Mouse (Mus musculus): ENCODE data around the gene Hebp1. TPM values are rescaled to one million over a fixed set of nuclear protein-coding genes. Genes with fewer than 3 reads are reported as not detected.

Gene Hebp1
- 56.8 and 59.1 TPM in 2 replicates for polyA plus RNA-seq (2014; fragmentation: Nextera tagmentation; extraction: Ambion mirVana)

DNA sequence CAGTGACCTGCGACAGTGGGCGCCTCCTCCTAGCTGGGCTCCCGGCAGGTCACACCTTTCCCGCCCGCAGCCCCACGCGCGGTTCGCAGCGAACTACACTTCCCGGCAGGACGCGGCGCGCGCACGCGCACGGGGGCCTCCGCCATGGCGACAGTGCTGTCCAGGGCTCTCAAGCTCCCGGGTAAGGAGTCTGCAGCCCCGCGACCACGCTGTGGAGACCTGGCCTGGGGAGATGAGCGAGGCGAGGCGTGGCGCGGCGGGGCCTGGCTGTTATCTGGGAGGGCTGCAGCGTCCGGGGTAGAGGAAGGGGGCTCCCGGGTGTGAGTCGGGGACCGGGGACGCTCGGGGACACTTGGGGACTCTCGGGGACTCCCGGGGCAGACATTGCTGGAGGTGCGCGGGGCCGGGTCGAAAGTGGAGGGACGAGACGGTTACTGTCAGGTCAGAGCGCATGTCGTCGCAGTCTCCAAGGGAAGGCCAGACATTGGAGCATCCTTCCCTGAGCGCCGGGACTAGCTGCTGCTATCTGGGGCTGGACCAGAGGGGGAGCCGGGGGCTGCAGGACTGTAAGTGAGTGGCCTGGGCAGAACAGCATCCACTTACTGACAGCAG lies at the start of gene Hebp1, which contains the start of gene Fam234b:
Gene Hebp1 (minus strand): TSS at position 102 of the 612 bp plus-strand sequence.
Gene Fam234b (plus strand): TSS at position 57 of the 612 bp plus-strand sequence.
- Histone ChIP-seq H3K9ac (ENCODE audit: low read depth, low read length) (peak within 1 kb of the TSS; percentile 93), H3K36me3 (ENCODE audit: control insufficient read depth, insufficient read depth, low read length) (no peaks in the 10 kb centered on the region; the same call in 1 of the 2 replicates), H3K9me3 (ENCODE audit: control insufficient read depth, low read length) (no peaks in the 10 kb centered on the region), H3K27me3 (replicated peaks; ENCODE audit: control insufficient read depth, insufficient read depth, low read length) (no peaks in the 10 kb centered on the region), H3K4me2 (peak within 1 kb of the TSS; percentile 82), H3K4me1 (replicated peaks; ENCODE audit: control insufficient read depth, insufficient read depth, low read length) (peaks cover 9% of the 10 kb centered on the region), H3K4me3 (ENCODE audit: low read depth, low read length) (peak within 1 kb of the TSS; percentile 75), H3K27ac (ENCODE audit: low read depth, low read length) (peak within 1 kb of the TSS; percentile 96)
- peak; percentile 68 for ATAC-seq (replicated peaks; ENCODE audit: low FRiP score)
- peak; percentile 83 for DNase-seq (ENCODE audit: low spot score)
- under 1% methylated on average over 52 of the region's 52 CpGs for WGBS

DNA sequence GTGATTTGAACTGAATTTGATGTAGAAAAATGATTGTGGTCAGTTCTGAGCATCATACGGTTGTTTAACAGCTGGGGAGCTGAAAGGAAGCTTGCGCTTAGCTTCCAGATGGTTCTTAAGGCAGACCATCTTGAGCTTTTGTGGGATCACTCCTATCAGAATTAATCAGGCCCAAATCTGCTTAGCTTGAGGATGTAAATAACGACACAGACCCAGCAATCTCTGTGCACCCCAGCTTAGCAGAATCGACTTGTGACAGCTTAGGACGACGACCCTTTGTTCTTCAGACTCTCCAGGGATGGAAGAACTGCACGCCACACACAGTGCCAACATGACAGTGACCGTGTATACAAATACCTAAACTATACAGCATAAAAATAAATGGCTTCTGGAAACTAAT lies 47.8 kb upstream of the Hebp1 start:
- Histone ChIP-seq H3K27ac (ENCODE audit: low read depth, low read length) (no peak overlapping the region), H3K27me3 (replicated peaks; ENCODE audit: control insufficient read depth, insufficient read depth, low read length) (peaks cover 2% of the 10 kb centered on the region; the same call in 1 of the 2 replicates), H3K4me1 (replicated peaks; ENCODE audit: control insufficient read depth, insufficient read depth, low read length) (peaks cover 3% of the 10 kb centered on the region; the same call in 1 of the 2 replicates), H3K36me3 (ENCODE audit: control insufficient read depth, insufficient read depth, low read length) (no peaks in the 10 kb centered on the region), H3K9me3 (ENCODE audit: control insufficient read depth, low read length) (no peaks in the 10 kb centered on the region), H3K4me2 (no peak overlapping the region), H3K4me3 (ENCODE audit: low read depth, low read length) (no peak overlapping the region), H3K9ac (ENCODE audit: low read depth, low read length) (no peak overlapping the region)
- WGBS = 75% methylated on average over 8 of the region's 8 CpGs
- no peak for DNase-seq (ENCODE audit: low spot score)
- no peak for ATAC-seq (replicated peaks; ENCODE audit: low FRiP score)

DNA sequence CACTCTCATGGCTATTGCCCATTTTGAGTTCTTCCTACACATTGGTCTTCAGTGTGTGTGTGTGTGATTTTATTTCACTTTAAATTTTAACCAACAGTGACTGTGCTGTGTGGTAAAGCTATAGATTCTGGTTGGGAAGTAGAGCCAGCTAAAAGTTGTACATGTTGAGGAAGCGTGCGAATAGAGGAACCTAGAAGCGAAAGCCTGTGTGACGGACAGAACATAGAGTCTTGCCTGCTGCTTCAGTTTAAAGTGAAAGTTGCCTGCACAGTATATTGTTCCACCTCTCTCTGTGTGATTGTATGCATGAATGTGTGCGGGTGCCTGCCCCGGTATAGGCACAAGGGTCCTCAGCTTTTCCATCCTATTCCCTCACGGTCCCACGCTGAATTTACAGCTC lies 42.5 kb upstream of the Hebp1 start:
- H3K4me1 ChIP-seq (replicated peaks; ENCODE audit: control insufficient read depth, insufficient read depth, low read length) = peaks cover 3% of the 10 kb centered on the region; the same call in 1 of the 2 replicates
- H3K36me3 ChIP-seq (ENCODE audit: control insufficient read depth, insufficient read depth, low read length) = no peaks in the 10 kb centered on the region
- H3K9ac ChIP-seq (ENCODE audit: low read depth, low read length) = no peak overlapping the region
- H3K27me3 ChIP-seq (replicated peaks; ENCODE audit: control insufficient read depth, insufficient read depth, low read length) = no peaks in the 10 kb centered on the region
- H3K27ac ChIP-seq (ENCODE audit: low read depth, low read length) = no peak overlapping the region
- H3K4me3 ChIP-seq (ENCODE audit: low read depth, low read length) = no peak overlapping the region
- H3K4me2 ChIP-seq = no peak overlapping the region
- no peaks in the 10 kb centered on the region for H3K9me3 ChIP-seq (ENCODE audit: control insufficient read depth, low read length)
- 87% methylated on average over 8 of the region's 8 CpGs for WGBS
- DNase-seq (ENCODE audit: low spot score) = no peak
- no peak for ATAC-seq (replicated peaks; ENCODE audit: low FRiP score)

DNA sequence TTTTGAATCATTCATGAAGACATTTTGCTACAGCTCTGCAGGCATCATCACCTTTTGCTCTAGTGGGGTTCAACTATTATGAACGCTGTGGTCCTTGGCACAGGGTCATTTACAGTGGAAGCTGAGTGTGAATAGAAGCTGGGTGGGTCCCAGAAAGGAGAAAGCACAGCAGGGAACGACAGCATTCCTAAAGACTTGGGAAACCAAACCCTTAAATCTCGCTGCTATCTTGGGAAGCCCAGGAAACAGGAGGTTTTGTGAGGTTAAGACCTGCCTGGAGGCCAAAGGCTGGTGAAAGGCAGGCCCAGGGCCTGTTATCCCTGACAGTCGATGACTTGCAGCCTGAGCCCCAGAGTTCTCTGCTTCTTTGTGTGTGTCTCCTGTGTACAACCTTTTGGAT lies 40.4 kb upstream of the Hebp1 start:
- H3K9ac ChIP-seq (ENCODE audit: low read depth, low read length) = no peak overlapping the region
- no peaks in the 10 kb centered on the region for H3K9me3 ChIP-seq (ENCODE audit: control insufficient read depth, low read length)
- no peak overlapping the region for H3K4me2 ChIP-seq
- DNase-seq (ENCODE audit: low spot score) (no peak), ATAC-seq (replicated peaks; ENCODE audit: low FRiP score) (no peak)
- no peak overlapping the region for H3K27ac ChIP-seq (ENCODE audit: low read depth, low read length)
- 49% methylated on average over 4 of the region's 4 CpGs for WGBS
- H3K4me3 ChIP-seq (ENCODE audit: low read depth, low read length) = no peak overlapping the region
- no peaks in the 10 kb centered on the region for H3K27me3 ChIP-seq (replicated peaks; ENCODE audit: control insufficient read depth, insufficient read depth, low read length)
- peaks cover 3% of the 10 kb centered on the region; the same call in 1 of the 2 replicates for H3K4me1 ChIP-seq (replicated peaks; ENCODE audit: control insufficient read depth, insufficient read depth, low read length)
- H3K36me3 ChIP-seq (ENCODE audit: control insufficient read depth, insufficient read depth, low read length) = no peaks in the 10 kb centered on the region; the same call in 1 of the 2 replicates

DNA sequence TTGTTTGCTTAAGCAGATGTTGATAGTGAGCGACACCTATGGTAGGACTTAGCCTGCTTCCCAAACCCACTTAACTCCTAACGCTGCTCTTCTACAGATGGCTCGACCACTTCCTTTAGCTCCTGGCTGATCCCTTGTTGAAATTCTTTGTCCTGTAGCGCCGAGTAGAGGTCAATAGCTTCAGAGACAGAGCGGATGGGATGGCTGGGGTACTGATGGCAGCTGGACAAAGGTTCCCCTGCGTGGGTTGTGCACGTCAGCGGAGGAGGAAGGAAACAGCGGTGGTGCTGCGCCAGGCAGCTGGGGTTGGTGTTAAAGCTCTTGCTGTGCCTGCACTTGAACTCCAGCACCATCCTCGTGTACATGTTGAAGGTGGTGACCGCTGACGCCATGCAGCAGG lies 39.5 kb upstream of the Hebp1 start:
- H3K9me3 ChIP-seq (ENCODE audit: control insufficient read depth, low read length) = no peaks in the 10 kb centered on the region
- no peak for DNase-seq (ENCODE audit: low spot score)
- H3K4me3 ChIP-seq (ENCODE audit: low read depth, low read length) = no peak overlapping the region
- no peaks in the 10 kb centered on the region for H3K27me3 ChIP-seq (replicated peaks; ENCODE audit: control insufficient read depth, insufficient read depth, low read length)
- H3K27ac ChIP-seq (ENCODE audit: low read depth, low read length) = no peak overlapping the region
- no peak for ATAC-seq (replicated peaks; ENCODE audit: low FRiP score)
- no peaks in the 10 kb centered on the region; the same call in 1 of the 2 replicates for H3K36me3 ChIP-seq (ENCODE audit: control insufficient read depth, insufficient read depth, low read length)
- peaks cover 3% of the 10 kb centered on the region; the same call in 1 of the 2 replicates for H3K4me1 ChIP-seq (replicated peaks; ENCODE audit: control insufficient read depth, insufficient read depth, low read length)
- 50% methylated on average over 14 of the region's 14 CpGs for WGBS
- H3K4me2 ChIP-seq = no peak overlapping the region
- no peak overlapping the region for H3K9ac ChIP-seq (ENCODE audit: low read depth, low read length)

DNA sequence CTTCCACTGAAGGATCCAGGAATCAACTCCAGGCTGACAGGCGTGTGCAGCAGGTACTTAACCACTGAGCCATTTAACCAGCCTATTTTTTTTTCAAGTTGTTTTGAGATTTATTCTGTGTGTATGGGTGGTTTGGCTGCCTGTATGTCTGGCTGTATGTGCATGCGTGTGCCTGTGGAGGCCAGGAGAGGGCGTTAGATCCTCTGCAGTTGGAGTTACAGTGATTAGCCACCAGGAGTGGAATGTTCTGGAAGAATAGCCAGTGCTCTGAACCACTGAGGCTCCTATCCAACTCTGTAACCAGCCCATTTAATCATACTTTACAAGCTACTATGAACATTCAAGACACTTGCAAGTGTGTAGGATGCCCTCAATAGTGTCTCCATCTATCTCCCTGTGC lies 38.8 kb upstream of the Hebp1 start:
- ATAC-seq (replicated peaks; ENCODE audit: low FRiP score) (no peak), DNase-seq (ENCODE audit: low spot score) (no peak)
- H3K4me1 ChIP-seq (replicated peaks; ENCODE audit: control insufficient read depth, insufficient read depth, low read length) = peaks cover 3% of the 10 kb centered on the region; the same call in 1 of the 2 replicates
- H3K9me3 ChIP-seq (ENCODE audit: control insufficient read depth, low read length) = no peaks in the 10 kb centered on the region
- no peaks in the 10 kb centered on the region for H3K27me3 ChIP-seq (replicated peaks; ENCODE audit: control insufficient read depth, insufficient read depth, low read length)
- no peak overlapping the region for H3K4me2 ChIP-seq
- no peak overlapping the region for H3K27ac ChIP-seq (ENCODE audit: low read depth, low read length)
- WGBS = 77% methylated on average over 3 of the region's 3 CpGs
- no peaks in the 10 kb centered on the region; the same call in 1 of the 2 replicates for H3K36me3 ChIP-seq (ENCODE audit: control insufficient read depth, insufficient read depth, low read length)
- no peak overlapping the region for H3K4me3 ChIP-seq (ENCODE audit: low read depth, low read length)
- no peak overlapping the region for H3K9ac ChIP-seq (ENCODE audit: low read depth, low read length)

DNA sequence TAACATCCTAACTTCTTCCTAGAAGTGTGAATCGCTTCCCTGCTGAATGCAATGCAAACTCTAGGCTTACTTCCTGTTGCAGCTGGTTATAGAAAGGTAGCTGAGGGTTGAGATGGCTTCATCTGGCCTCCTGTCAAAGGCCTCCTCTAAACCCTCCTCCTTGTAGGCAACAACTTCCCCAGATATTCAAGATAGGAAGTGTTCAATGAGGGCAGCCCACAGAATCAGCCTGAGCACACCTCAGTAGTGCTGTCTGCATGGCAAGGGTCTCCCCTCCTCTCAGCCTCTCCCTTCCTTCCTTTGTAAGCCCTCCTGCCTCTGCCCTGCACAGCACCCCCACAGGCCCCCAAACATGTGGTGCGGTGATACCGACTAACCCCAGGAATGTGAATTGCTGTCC lies 37.9 kb upstream of the Hebp1 start:
- Histone ChIP-seq H3K27me3 (replicated peaks; ENCODE audit: control insufficient read depth, insufficient read depth, low read length) (no peaks in the 10 kb centered on the region), H3K4me3 (ENCODE audit: low read depth, low read length) (no peak overlapping the region), H3K9ac (ENCODE audit: low read depth, low read length) (no peak overlapping the region), H3K9me3 (ENCODE audit: control insufficient read depth, low read length) (no peaks in the 10 kb centered on the region), H3K27ac (ENCODE audit: low read depth, low read length) (no peak overlapping the region), H3K36me3 (ENCODE audit: control insufficient read depth, insufficient read depth, low read length) (no peaks in the 10 kb centered on the region; the same call in 1 of the 2 replicates), H3K4me2 (no peak overlapping the region), H3K4me1 (replicated peaks; ENCODE audit: control insufficient read depth, insufficient read depth, low read length) (no peaks in the 10 kb centered on the region)
- no peak for DNase-seq (ENCODE audit: low spot score)
- ATAC-seq (replicated peaks; ENCODE audit: low FRiP score) = no peak
- 80% methylated on average over 3 of the region's 3 CpGs for WGBS

DNA sequence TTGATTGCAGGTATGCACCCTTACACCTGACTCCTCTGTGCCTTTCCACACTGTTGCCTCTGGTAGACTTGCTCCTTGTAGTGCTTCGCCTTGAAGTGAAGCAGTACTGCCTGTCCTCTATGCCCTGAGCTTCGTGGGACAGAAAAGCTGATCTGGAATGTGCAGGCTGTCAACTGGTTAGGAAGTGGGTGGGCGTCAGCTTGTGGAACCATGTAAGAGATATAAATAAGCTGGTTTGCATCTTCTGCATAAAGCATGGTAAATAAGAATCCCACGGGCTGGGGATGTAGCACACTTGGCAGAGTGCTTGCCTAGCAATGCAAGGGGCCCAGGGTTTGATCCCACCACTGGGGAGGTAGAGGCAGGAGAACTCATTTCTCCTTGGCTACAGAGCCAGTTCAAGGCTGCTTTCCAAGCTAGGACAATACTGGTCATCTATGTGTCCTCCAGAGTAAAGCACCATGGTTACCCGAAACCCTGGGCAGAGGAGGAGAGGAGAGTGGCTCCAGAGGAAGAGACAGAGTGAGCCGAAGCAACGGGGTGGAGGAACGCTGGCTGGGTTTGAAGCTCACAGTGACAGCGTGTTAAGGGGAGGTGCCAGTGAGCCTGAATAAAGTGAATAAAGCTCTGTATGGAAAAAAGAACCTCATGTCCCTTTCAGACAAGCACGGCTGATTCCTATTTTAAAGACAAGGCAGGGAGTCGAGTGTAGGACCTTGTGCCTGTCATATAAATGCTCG lies 34.8 kb upstream of the Hebp1 start:
- no peaks in the 10 kb centered on the region; the same call in 1 of the 2 replicates for H3K36me3 ChIP-seq (ENCODE audit: control insufficient read depth, insufficient read depth, low read length)
- peaks cover 11% of the 10 kb centered on the region; the same call in 1 of the 2 replicates for H3K4me1 ChIP-seq (replicated peaks; ENCODE audit: control insufficient read depth, insufficient read depth, low read length)
- ATAC-seq (replicated peaks; ENCODE audit: low FRiP score) (no peak), DNase-seq (ENCODE audit: low spot score) (no peak)
- H3K4me2 ChIP-seq = no peak overlapping the region
- H3K9ac ChIP-seq (ENCODE audit: low read depth, low read length) = no peak overlapping the region
- H3K4me3 ChIP-seq (ENCODE audit: low read depth, low read length) = no peak overlapping the region
- no peaks in the 10 kb centered on the region for H3K27me3 ChIP-seq (replicated peaks; ENCODE audit: control insufficient read depth, insufficient read depth, low read length)
- WGBS = 81% methylated on average over 12 of the region's 12 CpGs
- no peaks in the 10 kb centered on the region for H3K9me3 ChIP-seq (ENCODE audit: control insufficient read depth, low read length)
- no peak overlapping the region for H3K27ac ChIP-seq (ENCODE audit: low read depth, low read length)

All from liver, embryonic 11.5 days (tissue).